Mouse (Mus musculus) myocyte (in vitro differentiated cells): ENCODE measurements around the gene Foxl1. TPM values are rescaled to one million over a fixed set of nuclear protein-coding genes. Genes with fewer than 3 reads are reported as not detected.
A peak's percentile ranks its signal among the peaks of the same experiment; 100 is the strongest.

Source experiments
- H3K27me3 ChIP-seq: one replicate; pipeline ENCODE4 v1.6.1; 2011; ENCODE audit not compliant: control insufficient read depth, insufficient read depth, insufficient read length
- H3K36me3 ChIP-seq: one replicate; pipeline ENCODE4 v1.6.1; 2011; ENCODE audit not compliant: control insufficient read depth, insufficient read depth
- H3K4me2 ChIP-seq: one replicate; pipeline ENCODE4 v1.6.1; 2011; ENCODE audit warnings: low read depth, control low read depth
- H3K4me3 ChIP-seq: one replicate; pipeline ENCODE4 v1.5.1; 2011; ENCODE audit warnings: mild to moderate bottlenecking, control low read depth, moderate library complexity
- H3K79me2 ChIP-seq: one replicate; pipeline ENCODE4 v1.6.1; 2011; ENCODE audit not compliant: control insufficient read depth, insufficient read depth
- H3ac ChIP-seq: one replicate; pipeline ENCODE4 v1.6.1; 2011; ENCODE audit not compliant: control insufficient read depth, insufficient read length
- CEBPB ChIP-seq: IDR thresholded peaks from 2 replicates; pipeline ENCODE4 v1.6.1; 2011; ENCODE audit warnings: mild to moderate bottlenecking, moderate library complexity; ENCODE audit not compliant: poor library complexity, insufficient read depth, severe bottlenecking
- E2F4 ChIP-seq: IDR thresholded peaks from one replicate; pipeline ENCODE4 v1.6.1; 2011; ENCODE audit warnings: mild to moderate bottlenecking, control low read depth, moderate library complexity; ENCODE audit not compliant: insufficient read depth
- MAX ChIP-seq: IDR thresholded peaks from one replicate; pipeline ENCODE4 v1.6.1; 2011; ENCODE audit warnings: low read depth, mild to moderate bottlenecking, control low read depth
- MYOD1 ChIP-seq, 3 experiments: IDR thresholded peaks; one replicate each; pipeline ENCODE4 v1.6.1; 2011; ENCODE audit warnings: control low read depth in 2 of 3, low read depth in 2 of 3, mild to moderate bottlenecking in 2 of 3, moderate library complexity in 1 of 3; ENCODE audit not compliant: insufficient read length in 2 of 3, control insufficient read depth in 1 of 3
- MYOG ChIP-seq, 3 experiments: IDR thresholded peaks; one replicate each; pipeline ENCODE4 v1.6.1; 2011; ENCODE audit warnings: control low read depth in 2 of 3, low read depth in 2 of 3, mild to moderate bottlenecking in 2 of 3; ENCODE audit not compliant: insufficient read length in 2 of 3, control insufficient read depth in 1 of 3, insufficient read depth in 1 of 3
- POLR2A ChIP-seq: IDR thresholded peaks from one replicate; pipeline ENCODE4 v1.6.1; 2011; ENCODE audit warnings: low read depth, mild to moderate bottlenecking, control low read depth, moderate library complexity; ENCODE audit not compliant: insufficient read length
- POLR2AphosphoS2 ChIP-seq: IDR thresholded peaks from one replicate; pipeline ENCODE4 v1.6.1; 2011; ENCODE audit warnings: low read depth, control low read depth; ENCODE audit not compliant: insufficient read length
- REST ChIP-seq: IDR thresholded peaks from one replicate; pipeline ENCODE4 v1.6.1; 2011; ENCODE audit warnings: mild to moderate bottlenecking, control low read depth, moderate library complexity; ENCODE audit not compliant: insufficient read depth, insufficient read length
- SRF ChIP-seq: IDR thresholded peaks from one replicate; pipeline ENCODE4 v1.6.1; 2011; ENCODE audit warnings: low read depth; ENCODE audit not compliant: control insufficient read depth, insufficient read length
- TCF12 ChIP-seq: IDR thresholded peaks from one replicate; pipeline ENCODE4 v1.6.1; 2011; ENCODE audit warnings: mild to moderate bottlenecking, control low read depth; ENCODE audit not compliant: poor library complexity, insufficient read depth, severe bottlenecking
- TCF3 ChIP-seq: IDR thresholded peaks from one replicate; pipeline ENCODE4 v1.6.1; 2011; ENCODE audit warnings: low read depth, control low read depth; ENCODE audit not compliant: insufficient read length
- USF1 ChIP-seq: IDR thresholded peaks from one replicate; pipeline ENCODE4 v1.6.1; 2011; ENCODE audit warnings: low read depth, mild to moderate bottlenecking, control low read depth, moderate library complexity
- polyA plus RNA-seq: library from polyadenylated mRNA; unstranded; fragments of >200 nt; fragmentation: generic; extraction: Trizol; gene quantifications from one replicate; pipeline ENCODE4 v1.2.1, GENCODE M21; 2012; ENCODE audit warnings: missing spikeins

The Foxl1 gene
- 2.6 TPM for polyA plus RNA-seq

- no peaks in the 10 kb centered on the region for H3K36me3 ChIP-seq
- TF ChIP-seq CEBPB (no peak), POLR2A (no peak), SRF (no peak), TCF3 (no peak), MAX (no peak), E2F4 (no peak), REST (no peak), MYOG (IDR thresholded peaks at IDR 0.05; ENCODE audit: control insufficient read depth in 1 of 3, insufficient read depth in 1 of 3, insufficient read length in 2 of 3, low read depth in 2 of 3) (no peak), TCF12 (no peak), MYOD1 (IDR thresholded peaks at IDR 0.05; ENCODE audit: control insufficient read depth in 1 of 3, insufficient read length in 2 of 3, low read depth in 2 of 3) (no peak)
- H3ac ChIP-seq, result no peak within 1 kb of the TSS
- H3K4me2 ChIP-seq, result peak within 1 kb of the TSS; percentile 30
- H3K79me2 ChIP-seq, result no peaks in the 10 kb centered on the region
- H3K4me3 ChIP-seq, result peak within 1 kb of the TSS; percentile 35
- no peaks in the 10 kb centered on the region for H3K27me3 ChIP-seq
These were observed at the start of gene Foxl1 for GRCm38 (mm10) chr8:121127756-121128375. TSS of gene Foxl1 (plus strand) at chr8:121127940.

DNA sequence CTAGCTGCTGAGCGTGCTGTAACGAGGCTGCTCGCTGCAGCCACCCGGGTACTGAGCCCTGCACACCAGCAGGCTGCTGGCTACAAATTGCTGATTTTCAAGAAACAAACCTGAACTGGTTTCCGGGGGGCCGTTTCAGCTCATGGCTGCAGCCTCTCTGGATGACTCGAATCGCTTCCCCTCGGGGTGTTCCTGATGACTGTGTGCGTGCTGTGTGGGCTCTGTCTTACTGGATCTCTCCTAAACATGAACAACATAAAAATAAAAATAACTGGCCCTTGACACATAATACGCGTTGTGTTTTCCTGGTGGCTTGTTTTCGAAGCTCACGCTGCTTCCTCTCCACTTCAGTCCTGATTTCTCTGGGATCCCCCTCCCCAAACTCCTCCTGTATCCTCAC lies 49.0 kb upstream of the Foxl1 start:
- H3K36me3 ChIP-seq, result no peaks in the 10 kb centered on the region
- no peak overlapping the region for H3K4me3 ChIP-seq
- no peak overlapping the region for H3ac ChIP-seq
- H3K4me2 ChIP-seq, result no peak overlapping the region
- H3K27me3 ChIP-seq, result peaks cover 89% of the 10 kb centered on the region
- H3K79me2 ChIP-seq, result no peaks in the 10 kb centered on the region
- TF ChIP-seq TCF12 (no peak), SRF (no peak), USF1 (no peak), REST (no peak), MYOD1 (IDR thresholded peaks at IDR 0.05; ENCODE audit: control insufficient read depth in 1 of 3, insufficient read length in 2 of 3, low read depth in 2 of 3) (no peak), CEBPB (no peak), E2F4 (no peak), MYOG (IDR thresholded peaks at IDR 0.05; ENCODE audit: control insufficient read depth in 1 of 3, insufficient read depth in 1 of 3, insufficient read length in 2 of 3, low read depth in 2 of 3) (no peak), MAX (no peak), TCF3 (no peak), POLR2A (no peak), POLR2AphosphoS2 (no peak)

DNA sequence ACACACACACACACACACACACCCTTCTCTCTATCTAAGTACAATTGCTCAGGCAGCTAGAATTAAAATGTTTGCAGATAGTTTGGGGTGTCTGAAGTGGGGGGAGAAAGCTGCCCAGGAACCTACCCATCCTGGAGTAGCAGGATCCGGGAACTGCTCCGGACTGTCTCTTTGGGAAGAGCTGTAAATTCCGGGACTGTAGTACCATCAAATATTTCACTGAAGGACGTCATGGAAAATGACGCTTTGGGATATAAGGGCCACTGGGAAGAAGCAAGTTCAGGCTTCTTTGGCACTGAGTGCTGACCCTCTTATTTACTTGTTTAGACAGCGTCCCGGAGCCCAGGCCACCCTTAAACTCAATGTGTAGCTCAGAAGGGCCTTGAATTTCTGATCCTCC lies 48.5 kb upstream of the Foxl1 start:
- Histone ChIP-seq H3K36me3 (no peaks in the 10 kb centered on the region), H3K79me2 (no peaks in the 10 kb centered on the region), H3ac (no peak overlapping the region), H3K27me3 (peaks cover 89% of the 10 kb centered on the region), H3K4me3 (no peak overlapping the region), H3K4me2 (no peak overlapping the region)
- no peak for TF ChIP-seq E2F4
- TF ChIP-seq CEBPB, result no peak
- TF ChIP-seq MYOD1 (IDR thresholded peaks at IDR 0.05; ENCODE audit: control insufficient read depth in 1 of 3, insufficient read length in 2 of 3, low read depth in 2 of 3), result no peak
- TF ChIP-seq TCF3, result no peak

DNA sequence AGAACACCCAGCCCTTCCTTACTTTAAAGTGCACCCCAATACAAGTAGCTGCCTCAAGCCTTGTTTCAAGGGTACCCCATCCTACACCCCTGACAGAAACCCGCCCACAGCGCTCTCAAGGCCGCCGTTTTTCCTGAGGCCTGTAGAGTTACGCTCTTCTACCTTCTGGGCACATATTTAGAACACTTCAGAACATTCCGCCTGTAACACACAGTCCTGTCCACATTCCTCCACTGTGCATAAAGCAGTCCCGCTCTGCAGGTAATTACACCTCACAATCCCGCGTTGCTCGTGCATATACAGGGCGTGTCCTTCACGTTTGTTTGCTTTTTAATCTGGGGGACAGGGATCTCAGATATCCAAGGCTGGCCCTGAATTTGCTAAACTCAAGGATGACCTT lies 47.8 kb upstream of the Foxl1 start:
- Histone ChIP-seq H3K79me2 (no peaks in the 10 kb centered on the region), H3K4me2 (no peak overlapping the region), H3K27me3 (peaks cover 89% of the 10 kb centered on the region), H3K4me3 (no peak overlapping the region), H3ac (no peak overlapping the region), H3K36me3 (no peaks in the 10 kb centered on the region)
- TF ChIP-seq TCF3 (no peak), TCF12 (no peak), REST (no peak), MYOD1 (IDR thresholded peaks at IDR 0.05; ENCODE audit: control insufficient read depth in 1 of 3, insufficient read length in 2 of 3, low read depth in 2 of 3) (no peak), POLR2A (no peak), SRF (no peak), POLR2AphosphoS2 (no peak), USF1 (no peak), CEBPB (no peak), MYOG (IDR thresholded peaks at IDR 0.05; ENCODE audit: control insufficient read depth in 1 of 3, insufficient read depth in 1 of 3, insufficient read length in 2 of 3, low read depth in 2 of 3) (no peak), E2F4 (no peak), MAX (no peak)
